ENCODE assay signal across 9 mouse cellular contexts in genomic region chr5:32335172-32335571, GRCm38 (mm10).
DNase-seq lines count a peak whose midpoint lies in the region; ATAC-seq lines count a peak whose summit lies in the region.
"Had no signal": no experiment of that assay in that cellular context is flagged by ENCODE, and none has a peak within 500 bp of the region (broad histone marks: within the 10 kb centered on the region; RNA-seq: fewer than 3 reads in every experiment).

No protein-coding gene starts in this region.

- H3K36me3 ChIP-seq in kidney, embryonic 15.5 days: no peaks in the 10 kb centered on the region
- no peaks in the 10 kb centered on the region for H3K36me3 ChIP-seq in heart, embryonic 13.5 days
- no peaks in the 10 kb centered on the region for H3K36me3 ChIP-seq in stomach, embryonic 14.5 days (ENCODE audit: control insufficient read depth, insufficient read depth, low read length)
- H3K36me3 ChIP-seq: liver, embryonic 15.5 days had no signal

- no peaks in the 10 kb centered on the region for H3K27me3 ChIP-seq in kidney, embryonic 15.5 days
- no peaks in the 10 kb centered on the region for H3K27me3 ChIP-seq in heart, embryonic 13.5 days (replicated peaks)
- H3K27me3 ChIP-seq in stomach, embryonic 14.5 days (ENCODE audit: control insufficient read depth, insufficient read depth, low read length): no peaks in the 10 kb centered on the region
- H3K27me3 ChIP-seq: liver, embryonic 15.5 days had no signal

- H3K9me3 ChIP-seq in kidney, embryonic 15.5 days (replicated peaks): no peaks in the 10 kb centered on the region
- no peaks in the 10 kb centered on the region for H3K9me3 ChIP-seq in heart, embryonic 13.5 days
- H3K9me3 ChIP-seq in stomach, embryonic 14.5 days (ENCODE audit: control insufficient read depth, low read depth, low read length): no peaks in the 10 kb centered on the region
- H3K9me3 ChIP-seq: liver, embryonic 15.5 days had no signal

- H3K27ac ChIP-seq in kidney, embryonic 15.5 days: no peak overlapping the region
- peak overlapping the region; percentile 94 for H3K27ac ChIP-seq in heart, embryonic 13.5 days (replicated peaks)
- H3K27ac ChIP-seq in stomach, embryonic 14.5 days (ENCODE audit: low read length): 0 out of 2 replicates have a peak overlapping the region, but pooled peaks have one; percentile 16
- H3K27ac ChIP-seq: liver, embryonic 15.5 days had no signal

- ATAC-seq in kidney, embryonic 15.5 days (replicated peaks; ENCODE audit: low FRiP score): no peak
- peak; percentile 68 for ATAC-seq in heart, embryonic 13.5 days (ENCODE audit: extremely low read depth, insufficient number of reproducible peaks, low FRiP score, low TSS enrichment)
- peak; percentile 33; the same call in 1 of the 2 replicates for ATAC-seq in stomach, embryonic 14.5 days (ENCODE audit: insufficient number of reproducible peaks, insufficient read depth, low FRiP score, low read depth)

- peaks cover 27% of the 10 kb centered on the region for H3K4me1 ChIP-seq in kidney, embryonic 15.5 days
- peaks cover 66% of the 10 kb centered on the region for H3K4me1 ChIP-seq in heart, embryonic 13.5 days
- peaks cover 26% of the 10 kb centered on the region for H3K4me1 ChIP-seq in stomach, embryonic 14.5 days (ENCODE audit: control insufficient read depth, insufficient read depth, low read length)
- H3K4me1 ChIP-seq: liver, embryonic 15.5 days had no signal

- no peak overlapping the region for H3K4me2 ChIP-seq in kidney, embryonic 15.5 days
- peak overlapping the region; percentile 39 for H3K4me2 ChIP-seq in heart, embryonic 13.5 days
- no peak overlapping the region; the same call in 1 of the 2 replicates for H3K4me2 ChIP-seq in stomach, embryonic 14.5 days (replicated peaks; ENCODE audit: low read depth, low read length)
- H3K4me2 ChIP-seq: liver, embryonic 15.5 days had no signal

- DNase-seq in kidney, adult 18-20 months: peak; percentile 47
- peak; percentile 31 for DNase-seq in embryo, embryonic 11 days
- peak; percentile 73 to 74 for DNase-seq in kidney, postnatal 25 days
- DNase-seq in lung, postnatal 4 days: peak; percentile 51 to 74
- DNase-seq in yolk sac, embryonic 10.5 days (ENCODE audit: low spot score): no peak

- no peak overlapping the region for H3K9ac ChIP-seq in kidney, embryonic 15.5 days
- no peak overlapping the region for H3K9ac ChIP-seq in heart, embryonic 13.5 days
- H3K9ac ChIP-seq in stomach, embryonic 14.5 days (replicated peaks; ENCODE audit: low read depth, low read length): no peak overlapping the region
- H3K9ac ChIP-seq: liver, embryonic 15.5 days had no signal

- H3K4me3 ChIP-seq in kidney, embryonic 15.5 days (replicated peaks): no peak overlapping the region
- no peak overlapping the region for H3K4me3 ChIP-seq in heart, embryonic 13.5 days
- H3K4me3 ChIP-seq in stomach, embryonic 14.5 days (ENCODE audit: low read depth, low read length): no peak overlapping the region
- H3K4me3 ChIP-seq: liver, embryonic 15.5 days had no signal

- 51% methylated on average over 6 of the region's 6 CpGs for WGBS in kidney, embryonic 15.5 days
- WGBS in heart, embryonic 13.5 days: 15% methylated on average over 6 of the region's 6 CpGs
- WGBS in stomach, embryonic 14.5 days: 14% methylated on average over 6 of the region's 6 CpGs
